Mouse (Mus musculus): ENCODE measurements around the gene Axin1.
"Not testable (repeated sequence)": the region's sequence is repeated elsewhere in the genome, so short reads cannot be mapped to it uniquely, and the experiment has no call there.

Gene Axin1

DNA sequence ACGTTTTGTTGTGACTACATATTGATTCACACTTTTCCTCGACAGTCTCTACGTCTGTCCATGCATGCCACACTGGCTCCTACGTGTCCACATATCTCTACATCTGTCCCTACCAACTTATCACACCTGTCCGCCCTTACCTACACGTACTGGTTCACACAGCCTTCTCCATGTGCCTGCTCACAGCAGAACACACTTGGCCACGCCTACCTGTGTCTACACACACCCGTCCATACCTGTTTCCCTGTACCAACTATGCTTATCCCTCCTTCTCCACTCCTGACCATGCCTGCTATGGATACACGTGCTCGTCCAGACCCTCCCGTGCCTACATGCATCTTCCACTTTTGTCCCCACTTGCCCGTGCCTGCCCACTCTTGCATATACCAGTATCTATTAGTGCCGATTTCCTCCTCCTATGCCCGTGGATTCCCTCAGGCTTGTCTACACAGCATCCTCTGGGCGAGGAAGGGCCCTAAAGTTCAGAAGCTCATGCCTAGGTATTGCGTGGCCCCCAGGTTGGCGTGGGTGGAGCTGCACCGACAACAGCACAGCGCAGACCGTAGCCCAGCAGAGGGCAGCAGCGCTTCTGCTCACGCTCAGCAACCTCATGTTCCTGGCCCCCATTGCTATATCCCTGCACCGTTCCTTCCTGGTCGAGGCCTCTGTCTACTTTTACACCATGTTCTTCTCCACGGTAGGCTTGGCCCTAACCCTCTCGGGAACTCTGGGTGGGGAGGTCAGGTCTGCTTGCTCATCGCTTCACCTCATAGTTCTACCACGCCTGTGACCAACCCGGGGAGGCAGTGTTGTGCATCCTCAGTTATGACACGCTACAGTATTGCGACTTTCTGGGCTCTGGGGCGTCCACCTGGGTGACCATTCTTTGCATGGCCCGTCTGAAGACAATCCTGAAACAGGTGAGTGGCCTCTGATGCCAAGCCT is 18.4 kb upstream of the Axin1 start:
- DNase-seq (ENCODE audit: low read depth, low spot score), result peak; percentile 35

GRCm38 (mm10) chr17:26122431-26123140 is 15.9 kb upstream of the Axin1 start:
- DNase-seq (ENCODE audit: low read depth, low spot score), result no peak

DNA sequence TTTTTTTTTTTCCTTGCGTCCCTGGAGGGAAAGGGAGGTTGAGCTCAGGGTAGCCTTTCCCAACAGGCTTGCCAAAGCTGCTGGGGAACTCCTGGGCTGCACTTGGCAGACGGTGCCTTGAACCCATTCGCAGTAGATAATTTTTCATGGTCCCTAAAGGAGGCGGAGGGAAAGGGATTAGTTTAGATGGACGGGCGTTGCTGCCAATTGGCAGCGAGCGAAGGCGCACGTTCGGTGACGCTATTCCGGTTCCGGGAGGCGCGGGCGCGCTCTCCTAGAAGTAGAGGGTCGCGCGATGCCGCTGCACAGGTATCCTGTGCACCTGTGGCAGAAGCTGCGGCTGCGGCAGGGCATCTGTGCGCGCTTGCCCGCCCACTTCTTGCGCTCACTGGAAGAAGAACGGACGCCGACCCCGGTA is 15.2 kb upstream of the Axin1 start, which contains the start of gene Mrpl28:
Gene Mrpl28, plus strand, starts transcription at position 234 of the 418 bp plus-strand sequence.
- DNase-seq (ENCODE audit: low read depth, low spot score), result peak; percentile 96

GRCm38 (mm10) chr17:26124560-26124959 is 13.9 kb upstream of the Axin1 start:
- no peak for DNase-seq (ENCODE audit: low read depth, low spot score)

- DNase-seq (ENCODE audit: low read depth, low spot score), result no peak
Observed at GRCm38 (mm10) chr17:26125226-26125625, 13.3 kb upstream of the Axin1 start.

DNA sequence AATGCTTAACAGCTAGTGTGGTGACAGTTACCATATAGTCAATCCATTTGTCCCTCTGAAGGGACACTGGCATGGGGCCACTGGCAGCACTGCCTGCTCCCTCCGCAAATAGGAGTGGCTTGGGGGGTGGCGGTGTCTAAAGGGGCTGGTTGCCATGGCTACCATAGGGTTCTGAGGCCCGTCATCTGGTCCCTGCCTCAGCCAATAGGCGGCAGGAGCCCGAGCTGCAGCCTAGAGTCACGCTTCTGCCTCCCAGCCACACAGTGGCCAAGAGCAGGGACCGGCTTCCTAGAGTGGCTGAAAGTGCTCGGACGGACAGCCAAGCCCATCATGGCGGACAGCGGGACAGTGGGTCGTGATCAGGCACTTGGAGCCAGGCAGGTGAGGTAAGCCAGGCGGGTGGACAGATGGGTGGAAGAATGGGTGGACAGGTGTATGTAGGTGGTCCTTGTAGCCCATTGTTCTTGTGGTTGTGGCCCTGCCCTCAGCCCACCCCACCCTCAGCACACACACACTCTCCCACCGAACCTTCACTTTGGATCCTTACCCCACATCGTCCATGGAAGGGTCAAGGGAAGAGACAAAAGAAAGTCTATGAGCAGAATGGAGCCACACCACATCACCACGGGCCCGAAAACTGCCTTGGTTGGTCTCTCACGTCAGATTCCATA is 7.3 kb upstream of the Axin1 start:
- DNase-seq (ENCODE audit: low read depth, low spot score), result no peak

DNA sequence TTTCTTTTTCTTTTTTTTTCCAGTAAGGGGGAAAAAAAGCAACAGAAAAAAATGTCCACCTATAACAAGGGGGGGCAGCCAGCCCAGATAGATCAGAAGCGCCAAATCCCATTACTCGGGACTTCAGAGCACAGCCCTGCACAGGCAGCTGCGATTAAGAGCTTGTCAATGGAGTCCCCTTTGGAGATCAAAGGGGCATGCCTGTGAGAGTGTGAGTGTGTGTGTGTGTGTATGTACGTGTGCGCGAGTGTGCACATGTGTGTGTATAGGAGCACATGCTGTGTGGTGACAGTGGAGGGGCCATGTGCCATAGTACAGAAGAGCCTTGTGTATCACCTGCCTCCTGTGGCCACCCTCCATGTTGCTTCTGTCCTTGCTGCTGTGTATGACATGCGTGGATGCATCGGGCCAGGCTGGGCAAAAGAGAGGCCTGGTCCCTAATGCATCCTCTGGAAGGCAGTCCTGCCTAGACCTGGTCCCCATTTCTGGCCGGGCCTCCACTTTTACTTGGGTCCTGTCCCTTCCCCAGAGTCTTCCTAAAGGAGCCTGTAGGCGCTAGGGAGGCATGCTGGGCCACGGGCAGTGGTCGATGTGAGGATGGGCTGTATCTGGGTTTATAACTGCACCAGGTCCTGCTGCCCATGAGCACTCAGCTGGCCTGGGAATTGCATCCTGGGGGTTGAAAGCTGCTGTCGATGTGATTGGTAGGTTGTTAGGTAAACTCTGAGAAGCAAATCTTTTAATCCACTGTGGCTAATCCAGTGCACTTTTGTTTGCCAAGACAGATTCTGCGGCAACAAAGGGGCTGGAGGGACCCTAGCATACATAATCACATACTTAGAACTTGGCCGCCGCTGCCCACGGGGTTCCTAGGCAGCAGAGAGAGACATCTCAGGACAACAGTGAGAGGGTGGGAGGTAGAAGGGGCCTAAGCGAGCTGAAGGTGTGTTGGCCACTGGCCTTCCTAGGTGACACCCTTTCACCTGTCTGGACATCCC is 6.3 kb upstream of the Axin1 start:
- no peak for DNase-seq (ENCODE audit: low read depth, low spot score)

DNA sequence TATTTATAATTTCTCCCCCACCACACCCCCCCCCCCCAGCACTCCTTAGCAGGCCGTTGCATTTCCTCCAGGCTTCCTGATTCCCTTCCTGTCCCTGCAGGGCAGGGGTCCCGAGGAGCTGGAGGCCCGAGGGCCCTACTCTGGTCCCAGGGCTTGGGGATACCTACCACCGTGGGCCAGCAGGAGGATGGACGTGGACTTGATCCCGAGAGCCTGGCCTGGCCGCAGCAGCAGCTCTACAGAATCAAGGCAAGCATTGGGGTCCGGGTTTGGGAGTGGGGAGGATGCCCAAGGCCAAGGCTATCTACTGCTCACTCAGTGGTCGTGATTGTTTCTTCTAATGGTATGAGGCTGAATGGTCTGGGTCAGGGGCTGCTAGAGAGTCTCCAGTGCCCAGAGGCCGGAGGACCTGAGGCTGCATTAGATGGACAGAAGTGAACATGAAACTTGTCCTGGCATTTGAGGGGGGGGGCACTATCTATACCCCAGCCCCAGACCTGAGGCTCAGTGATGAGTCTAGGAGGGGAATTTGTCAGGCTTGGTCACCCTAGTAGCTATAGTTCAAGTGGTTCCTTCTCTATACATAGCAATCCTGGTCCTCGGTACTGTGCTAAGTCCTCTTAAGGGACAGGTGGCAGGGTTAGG is 1.3 kb upstream of the Axin1 start:
- DNase-seq (ENCODE audit: low read depth, low spot score), result no peak

DNA sequence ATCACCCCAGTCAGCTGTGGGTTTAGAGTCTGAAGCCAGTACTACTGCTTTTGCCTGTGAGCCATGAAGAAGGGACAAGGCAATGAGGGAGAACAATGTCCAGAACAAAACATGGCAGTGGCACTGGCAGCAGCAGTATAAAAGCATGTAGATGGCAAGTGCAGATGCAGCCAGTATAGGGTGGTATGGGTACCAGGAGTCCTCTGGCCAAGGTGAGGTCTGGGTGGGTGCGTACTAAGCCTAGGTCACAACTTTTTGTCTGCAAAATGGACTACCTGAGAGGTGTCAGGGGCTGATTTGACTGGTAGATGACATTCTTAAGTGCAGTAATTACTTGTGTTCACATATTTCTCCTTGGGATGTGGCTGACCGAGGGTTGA is 747 bp upstream of the Axin1 start:
- no peak for DNase-seq (ENCODE audit: low read depth, low spot score)

DNA sequence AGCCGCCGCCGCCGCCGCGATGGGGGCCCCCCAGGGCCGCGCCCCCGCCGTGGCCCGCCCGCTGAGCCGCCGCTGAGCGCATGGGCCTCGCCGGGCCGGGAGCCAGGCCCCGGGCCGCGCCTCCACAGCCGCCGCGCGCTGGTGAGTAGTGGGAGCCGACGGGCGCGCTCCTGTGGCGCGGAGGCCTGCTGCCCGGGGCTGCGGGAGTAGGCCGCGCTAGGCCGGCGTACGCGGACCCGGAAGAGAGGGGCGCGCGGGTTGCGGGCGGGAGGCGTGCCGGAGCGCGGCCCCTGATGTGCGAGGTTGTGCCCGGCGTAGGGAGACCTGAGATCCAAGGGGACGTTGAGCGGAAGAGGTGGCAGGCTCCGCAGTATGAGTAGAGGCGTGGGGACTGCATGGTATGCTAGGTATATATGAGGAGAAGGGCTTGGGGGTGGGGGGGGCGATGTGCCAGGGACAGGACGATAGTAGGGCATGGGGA is 453 bp downstream of the Axin1 start:
- DNase-seq (ENCODE audit: low read depth, low spot score), result no peak

DNA sequence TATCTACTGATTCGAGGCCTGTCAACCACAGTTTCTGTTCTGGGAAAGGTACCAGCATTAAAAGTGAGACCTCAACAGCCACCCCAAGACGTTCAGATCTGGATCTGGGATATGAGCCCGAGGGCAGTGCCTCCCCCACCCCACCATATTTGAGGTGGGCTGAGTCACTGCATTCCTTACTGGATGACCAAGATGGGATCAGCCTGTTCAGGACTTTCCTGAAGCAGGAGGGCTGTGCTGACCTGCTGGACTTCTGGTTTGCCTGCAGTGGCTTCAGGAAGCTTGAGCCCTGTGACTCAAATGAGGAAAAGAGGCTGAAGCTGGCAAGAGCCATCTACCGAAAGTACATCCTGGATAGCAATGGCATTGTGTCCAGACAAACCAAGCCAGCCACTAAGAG is 4.3 kb downstream of the Axin1 start:
- DNase-seq (ENCODE audit: low read depth, low spot score), result no peak

GRCm38 (mm10) chr17:26143386-26143785 is 4.9 kb downstream of the Axin1 start:
- DNase-seq (ENCODE audit: low read depth, low spot score), result no peak

DNA sequence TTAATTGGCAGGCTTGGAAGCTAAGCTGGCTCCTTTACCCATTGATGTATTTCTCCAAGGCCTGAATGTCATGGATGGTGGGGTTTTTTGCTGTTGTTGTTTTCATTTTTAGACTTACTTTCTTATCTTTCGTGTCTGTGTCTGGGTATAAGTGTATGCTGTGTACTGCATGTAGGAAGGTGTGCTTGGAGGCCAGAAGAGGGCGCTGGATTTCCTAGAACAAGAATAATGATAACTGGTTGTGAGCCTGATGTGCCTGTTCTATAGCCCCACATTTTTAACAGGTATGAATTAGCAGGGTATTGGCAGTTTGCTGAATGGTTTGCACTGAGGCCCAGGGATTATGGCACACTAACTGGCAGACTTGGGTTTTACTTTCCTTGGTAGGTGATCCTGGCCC is 10.6 kb downstream of the Axin1 start:
- no peak for DNase-seq (ENCODE audit: low read depth, low spot score)

DNA sequence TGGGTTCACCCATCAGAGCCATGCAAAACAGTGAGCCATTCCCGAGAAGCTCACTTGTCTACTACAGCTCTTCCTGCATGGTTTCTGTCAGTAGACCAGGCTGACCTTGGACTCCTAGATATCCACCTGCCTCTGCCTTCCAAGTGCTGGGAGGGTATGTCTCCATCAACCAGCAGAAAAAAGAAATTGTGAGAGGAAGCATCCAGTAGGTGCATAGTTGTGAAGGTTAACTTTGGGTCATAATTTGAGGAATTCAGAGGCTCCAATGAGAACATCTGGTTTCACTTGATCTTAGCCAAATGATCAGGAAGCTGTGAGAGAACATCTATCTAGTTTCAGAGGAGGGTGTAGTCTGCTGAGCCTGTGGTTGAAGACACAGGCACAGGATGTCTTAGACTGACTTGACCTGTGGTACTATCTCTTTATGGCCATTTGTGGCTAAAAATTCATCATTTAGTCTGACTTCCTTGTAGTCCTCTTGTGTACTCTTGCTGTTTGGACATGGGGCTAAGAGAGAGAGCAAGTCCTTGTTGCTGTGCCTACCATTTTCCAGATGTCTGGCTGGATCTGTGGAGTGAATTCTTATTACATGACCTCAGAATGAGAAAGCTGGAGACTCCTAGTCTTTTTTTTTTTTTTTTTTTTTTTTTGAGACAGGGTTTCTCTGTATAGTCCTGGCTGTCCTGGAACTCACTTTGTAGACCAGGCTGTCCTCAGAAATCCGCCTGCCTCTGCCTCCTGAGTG is 13.6 kb downstream of the Axin1 start:
- no peak for DNase-seq (ENCODE audit: low read depth, low spot score)

GRCm38 (mm10) chr17:26162736-26163135 is 24.2 kb downstream of the Axin1 start:
- DNase-seq (ENCODE audit: low read depth, low spot score), result no peak

DNA sequence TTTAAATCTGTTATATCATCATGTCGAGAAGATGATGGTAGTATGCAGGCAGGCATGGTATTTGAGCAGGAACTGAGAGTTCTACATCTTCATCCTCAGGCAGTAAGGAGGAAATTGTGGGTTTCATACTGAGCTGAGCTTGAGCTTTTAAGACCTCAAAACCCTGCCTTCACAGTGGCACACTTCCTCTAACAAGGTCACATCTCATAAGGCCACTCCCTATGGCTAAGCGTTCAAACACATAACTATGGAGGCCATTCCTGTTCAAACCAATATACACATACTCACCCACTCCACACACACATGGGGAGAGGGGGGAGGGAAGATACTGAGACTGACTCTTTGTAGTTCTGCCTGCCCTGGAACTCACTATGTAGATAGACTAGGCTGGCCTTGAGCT is 29.6 kb downstream of the Axin1 start:
- no peak for DNase-seq (ENCODE audit: low read depth, low spot score)

DNA sequence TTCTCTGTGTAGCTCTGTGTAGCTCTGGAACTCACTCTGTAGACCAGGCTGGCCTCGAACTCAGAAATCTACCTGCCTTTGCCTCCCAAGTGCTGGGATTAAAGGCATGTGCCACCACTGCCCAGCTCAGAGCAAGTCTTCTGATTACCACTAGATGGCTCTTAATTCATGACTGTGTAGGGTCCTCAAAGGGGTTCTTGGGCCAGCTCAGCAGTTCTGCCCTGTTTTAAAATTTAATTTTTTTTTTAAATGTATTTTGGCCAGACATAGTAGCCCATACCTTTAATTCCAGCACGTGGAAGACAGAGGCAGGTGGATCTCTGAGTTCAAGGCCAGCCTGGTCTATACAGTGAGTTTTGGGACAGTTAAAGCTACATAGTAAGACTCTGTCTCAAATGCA is 36.8 kb downstream of the Axin1 start:
- DNase-seq (ENCODE audit: low read depth, low spot score), result not testable (repeated sequence)

DNA sequence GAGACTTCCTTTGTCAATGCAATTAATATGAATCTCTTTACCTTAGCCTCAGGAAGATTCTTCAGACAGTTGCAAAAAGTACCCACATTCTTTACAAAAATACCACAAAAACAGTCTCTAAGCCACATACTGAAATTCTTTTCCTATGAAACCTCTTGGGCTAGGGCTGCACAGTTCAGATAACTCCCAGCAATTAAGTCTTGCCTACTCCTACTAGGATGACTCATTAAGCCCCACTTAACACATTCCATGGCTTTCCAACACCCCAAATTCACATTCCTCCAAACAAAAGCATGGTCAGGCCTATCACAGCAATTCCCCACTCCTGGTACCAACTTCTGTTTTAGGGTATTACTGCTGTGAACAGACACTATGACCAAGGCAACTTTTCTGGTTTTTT is 40.1 kb downstream of the Axin1 start:
- DNase-seq (ENCODE audit: low read depth, low spot score), result no peak

GRCm38 (mm10) chr17:26181179-26181578 is 42.7 kb downstream of the Axin1 start:
- no peak for DNase-seq (ENCODE audit: low read depth, low spot score)

- DNase-seq (ENCODE audit: low read depth, low spot score), result no peak
Observed at GRCm38 (mm10) chr17:26187592-26187991, 49.1 kb downstream of the Axin1 start.
